Mouse (Mus musculus) adrenal gland, postnatal 10 days (tissue): ENCODE measurements at regions not wholly inside any gene's neighbourhood (a gene's known extent, or its start where the extent isn't known, plus 50 kb on each side); places are given as distances from the start of the nearest gene placed in this dataset.
A peak's percentile ranks its signal among the peaks of the same experiment; 100 is the strongest.

Experiments used
- DNase-seq: peaks from one replicate; pipeline ENCODE4 v3.0.0; 2021; ENCODE audit warnings: mixed read lengths

GRCm38 (mm10) chr8:87270525-87271187 lies 201.8 kb downstream of the Cbln1 start:
- DNase-seq, result no peak

DNA sequence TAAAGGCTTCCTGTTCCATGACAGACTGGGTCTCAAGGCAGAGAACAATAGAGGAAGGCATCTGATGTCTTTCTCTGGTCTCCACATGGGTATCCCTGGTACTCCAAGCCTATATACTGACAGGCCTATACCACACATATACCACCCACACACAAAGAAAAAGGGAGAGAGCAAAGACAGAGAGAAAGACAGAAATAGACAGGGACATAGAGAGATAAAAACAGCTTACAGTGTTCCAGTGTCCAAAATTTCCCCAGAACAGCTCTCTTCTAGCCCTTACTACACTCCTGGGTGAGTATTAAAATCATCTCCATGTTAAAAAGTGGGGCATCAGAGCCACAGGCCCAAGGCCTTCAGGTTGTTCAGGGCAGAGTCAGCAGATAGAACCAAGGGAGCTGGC lies 204.2 kb downstream of the Cbln1 start:
- DNase-seq, result no peak

DNA sequence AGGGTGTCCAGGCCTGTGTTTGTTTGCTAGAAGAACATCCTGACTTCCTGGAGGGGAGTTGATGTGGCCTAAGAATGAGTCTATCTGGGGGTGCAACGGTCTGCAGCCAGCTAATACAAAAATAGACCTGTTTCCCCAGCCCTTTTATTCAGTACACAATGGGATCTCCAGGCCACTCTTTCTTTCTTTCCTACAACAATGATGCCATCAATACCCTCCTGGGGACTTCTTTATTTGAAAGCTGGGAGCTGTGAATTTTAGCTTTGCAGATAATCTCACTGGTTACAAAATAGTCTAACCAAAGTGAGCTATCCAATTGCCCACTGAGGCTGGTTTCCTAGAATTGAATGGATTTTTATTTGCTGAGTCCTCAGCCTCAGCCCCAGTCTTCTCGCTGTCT lies 207.4 kb downstream of the Cbln1 start:
- DNase-seq, result no peak

- DNase-seq, result no peak
Observed at GRCm38 (mm10) chr8:87260305-87260704, 212.1 kb downstream of the Cbln1 start.

DNA sequence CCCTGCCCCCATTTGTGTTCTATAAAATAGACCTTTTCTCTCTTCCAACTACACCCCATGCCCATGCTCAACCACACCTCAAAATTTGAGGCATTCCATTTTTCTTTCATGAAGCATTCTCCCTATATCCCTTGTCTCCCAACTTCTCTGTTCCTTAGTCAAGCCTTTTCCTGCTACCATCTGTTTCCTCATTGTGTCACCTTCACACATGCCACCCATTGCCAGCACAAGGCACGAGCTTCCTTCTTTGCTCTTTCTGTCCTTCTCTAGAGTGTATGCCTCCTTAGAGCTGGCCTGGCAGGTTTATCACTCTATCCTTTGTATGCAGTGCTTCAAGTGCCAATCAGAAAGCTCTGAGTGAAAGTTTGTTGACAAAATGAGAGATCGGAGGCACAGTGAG lies 229.7 kb downstream of the Cbln1 start:
- no peak for DNase-seq

- no peak for DNase-seq
Observed at GRCm38 (mm10) chr8:87237181-87237580, 235.2 kb downstream of the Cbln1 start.

- no peak for DNase-seq
Observed at GRCm38 (mm10) chr8:87236438-87236837, 236.0 kb downstream of the Cbln1 start.

DNA sequence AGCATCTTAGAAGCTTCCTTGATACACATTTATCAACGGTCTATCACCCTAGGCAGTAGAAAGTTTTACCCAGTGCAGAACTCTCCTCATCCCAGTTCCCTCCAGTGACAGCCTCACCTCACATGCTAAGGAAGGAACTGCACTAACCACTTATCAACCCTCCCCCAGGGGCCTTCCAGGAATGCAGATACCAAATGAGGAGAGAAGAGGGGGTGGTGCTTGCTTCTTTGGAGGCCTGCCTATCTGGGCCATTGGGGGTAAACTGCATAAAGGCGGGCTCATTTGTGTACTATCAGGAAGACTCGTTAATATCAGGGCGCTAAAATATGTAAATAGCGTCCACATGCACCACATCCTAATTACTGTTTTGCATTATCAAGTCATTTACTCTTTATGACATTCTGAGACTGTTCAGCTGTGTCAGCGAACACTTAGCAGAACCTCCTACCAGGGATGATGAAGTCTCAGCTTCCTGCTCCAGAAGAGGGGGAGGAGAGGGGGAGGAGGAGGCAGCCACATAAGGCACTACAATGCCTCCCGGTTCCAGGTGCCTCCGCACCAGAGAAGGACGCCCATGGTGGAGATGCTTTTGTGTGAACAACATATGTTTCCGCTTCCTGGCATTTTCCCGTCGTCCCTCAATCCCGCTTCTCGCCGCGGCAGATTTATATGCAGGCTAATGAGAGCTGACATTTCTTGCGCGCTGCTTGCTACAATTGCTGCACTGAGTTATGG lies 236.9 kb downstream of the Cbln1 start:
- DNase-seq, result no peak

- no peak for DNase-seq
Observed at GRCm38 (mm10) chr8:87234336-87234735, 238.1 kb downstream of the Cbln1 start.

GRCm38 (mm10) chr8:87233805-87234331 lies 238.5 kb downstream of the Cbln1 start:
- DNase-seq, result no peak

GRCm38 (mm10) chr8:87231762-87232161 lies 240.6 kb downstream of the Cbln1 start:
- DNase-seq, result no peak

GRCm38 (mm10) chr8:87230096-87230495 lies 242.3 kb downstream of the Cbln1 start:
- DNase-seq, result no peak

- DNase-seq, result no peak
Observed at GRCm38 (mm10) chr8:87229182-87229581, 243.2 kb downstream of the Cbln1 start.

DNA sequence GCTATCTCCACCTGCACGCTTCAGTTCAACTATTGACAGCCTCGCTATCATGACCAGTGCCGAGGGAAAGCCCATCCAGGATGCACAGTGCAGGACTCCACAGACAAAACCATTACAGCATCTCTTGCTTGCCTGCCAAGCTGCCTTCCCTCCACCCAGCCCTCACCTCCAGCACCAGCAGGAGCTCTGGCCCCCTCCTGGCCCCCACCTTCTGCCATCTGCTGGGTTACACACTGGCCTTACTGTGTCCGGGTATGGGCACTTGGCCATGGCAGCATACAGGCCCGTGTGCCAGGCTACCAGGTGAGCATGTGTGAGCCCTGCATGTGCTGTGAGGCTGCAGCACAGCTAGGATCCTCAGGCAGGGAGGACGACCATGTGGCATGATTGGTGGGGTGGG lies 243.6 kb downstream of the Cbln1 start:
- DNase-seq, result no peak

GRCm38 (mm10) chr8:87225504-87226425 lies 246.6 kb downstream of the Cbln1 start:
- DNase-seq, result no peak

- DNase-seq, result no peak
Observed at GRCm38 (mm10) chr8:87220581-87220980, 251.8 kb downstream of the Cbln1 start.

GRCm38 (mm10) chr8:87218956-87219482 lies 253.4 kb downstream of the Cbln1 start:
- peak; percentile 14 for DNase-seq

GRCm38 (mm10) chr8:87214962-87215361 lies 257.4 kb downstream of the Cbln1 start:
- DNase-seq, result no peak

DNA sequence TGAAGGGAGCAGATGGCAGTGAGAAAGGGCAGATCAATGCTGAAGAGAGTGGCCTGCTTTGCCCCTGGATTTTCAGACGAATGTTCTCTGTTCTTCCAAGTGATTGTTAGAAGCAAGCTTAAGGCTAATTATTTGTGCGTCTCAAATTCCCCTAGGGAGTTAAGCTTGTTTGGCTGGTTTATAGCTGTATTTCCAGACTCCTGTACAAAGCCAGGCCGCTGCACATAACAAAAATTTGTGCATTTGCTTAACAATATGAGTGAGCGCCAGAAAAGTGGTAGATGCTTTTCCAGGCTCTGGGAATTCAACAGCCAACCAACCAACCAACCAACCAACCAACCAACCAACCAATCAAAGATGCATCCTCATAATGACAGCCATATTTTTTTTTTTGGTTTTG lies 261.9 kb downstream of the Cbln1 start:
- no peak for DNase-seq

GRCm38 (mm10) chr8:87209295-87209694 lies 263.1 kb downstream of the Cbln1 start:
- DNase-seq, result no peak

DNA sequence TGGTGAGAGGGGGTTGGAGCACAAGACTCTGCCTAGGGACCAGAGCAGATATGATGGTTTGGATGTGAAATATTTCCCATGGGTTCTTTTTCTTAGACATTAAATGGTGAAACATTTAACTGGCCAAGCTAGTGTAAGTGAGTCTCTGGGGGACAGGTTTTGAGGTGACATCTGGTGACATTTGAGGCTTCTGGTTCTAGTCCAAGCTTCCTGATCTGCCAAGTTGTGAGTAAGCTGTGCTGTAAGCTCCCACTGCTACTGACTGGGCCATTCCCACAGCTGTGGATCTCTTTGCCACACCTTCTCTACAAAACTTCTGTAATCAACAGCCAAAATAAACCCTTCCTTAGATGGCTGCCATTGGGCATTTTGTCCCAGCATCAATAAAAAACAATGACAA lies 264.4 kb downstream of the Cbln1 start:
- no peak for DNase-seq

DNA sequence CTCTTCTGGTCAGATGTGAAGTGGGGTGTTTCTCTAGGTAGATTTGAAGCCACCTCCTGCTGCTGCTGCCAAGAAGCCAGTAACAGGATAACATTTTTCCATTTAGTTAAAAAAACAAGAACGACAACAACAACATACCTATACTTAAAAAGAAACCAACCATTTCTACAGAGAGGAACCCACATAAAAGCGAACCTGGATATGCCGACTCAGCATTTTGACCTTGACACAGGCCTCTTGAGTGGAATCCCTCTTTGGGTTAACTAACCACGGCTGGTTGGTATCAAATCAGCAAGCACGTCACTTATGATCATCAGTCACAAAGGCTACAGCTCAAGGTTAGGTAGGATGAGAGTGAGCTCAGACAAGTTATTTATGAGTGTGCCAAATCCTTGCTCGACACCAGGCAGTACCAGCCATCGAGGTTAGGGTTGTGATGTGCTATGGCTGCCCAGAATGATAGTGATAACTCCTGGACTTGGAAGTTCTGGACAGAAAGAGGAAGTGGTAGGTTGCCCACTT lies 269.7 kb downstream of the Cbln1 start:
- DNase-seq, result peak; percentile 32
